Mouse (Mus musculus) heart, embryonic 11.5 days (tissue): ENCODE measurements around the gene Cerk. TPM values are rescaled to one million over a fixed set of nuclear protein-coding genes. Genes with fewer than 3 reads are reported as not detected.
A peak's percentile ranks its signal among the peaks of the same experiment; 100 is the strongest.
"Not testable (repeated sequence)": the region's sequence is repeated elsewhere in the genome, so short reads cannot be mapped to it uniquely, and the experiment has no call there.

Source experiments
- ATAC-seq: fragments of 200-750 bp; cut with Nextera tagmentation; replicated peaks from 2 replicates; pipeline ENCODE4 v1.8.0; 2017; ENCODE audit warnings: moderate library complexity; ENCODE audit not compliant: insufficient number of reproducible peaks, low FRiP score, low TSS enrichment
- H3K27ac ChIP-seq: fragments of 300-500 bp; sonication (generic); 2 replicates; pipeline ENCODE4 v1.5.1; 2014; ENCODE audit warnings: mild to moderate bottlenecking, low read depth, low read length
- H3K27me3 ChIP-seq: fragments of 300-500 bp; sonication (generic); 2 replicates; pipeline ENCODE4 v1.6.1; 2014; ENCODE audit warnings: mild to moderate bottlenecking, low read length, mixed read lengths; ENCODE audit not compliant: control insufficient read depth, insufficient read depth
- H3K36me3 ChIP-seq: fragments of 300-500 bp; sonication (generic); 2 replicates; pipeline ENCODE4 v1.6.1; 2014; ENCODE audit warnings: mild to moderate bottlenecking, low read length, moderate library complexity, mixed read lengths; ENCODE audit not compliant: control insufficient read depth, insufficient read depth
- H3K4me1 ChIP-seq: fragments of 300-500 bp; sonication (generic); 2 replicates; pipeline ENCODE4 v1.6.1; 2014; ENCODE audit warnings: low read length; ENCODE audit not compliant: control insufficient read depth, insufficient read depth
- H3K4me2 ChIP-seq: fragments of 300-500 bp; sonication (generic); 2 replicates; pipeline ENCODE4 v1.6.1; 2014; ENCODE audit warnings: mild to moderate bottlenecking, moderate library complexity
- H3K4me3 ChIP-seq: fragments of 300-500 bp; sonication (generic); 2 replicates; pipeline ENCODE4 v1.5.1; 2014; ENCODE audit warnings: low read depth, low read length
- H3K9ac ChIP-seq: fragments of 300-500 bp; sonication (generic); 2 replicates; pipeline ENCODE4 v1.6.1; 2014; ENCODE audit warnings: mild to moderate bottlenecking, low read depth, low read length, moderate library complexity
- H3K9me3 ChIP-seq: fragments of 300-500 bp; sonication (generic); replicated peaks from 2 replicates; pipeline ENCODE4 v1.6.1; 2016; ENCODE audit warnings: low read length; ENCODE audit not compliant: control insufficient read depth
- WGBS: fragments of 180-500 bp; shearing (Covaris S2); extraction: QIAGEN DNeasy Blood & Tissue Kit; methylation state at CpG from one replicate; pipeline ENCODE4 v1.1.7; 2014; ENCODE audit not compliant: insufficient replicate concordance; 5-methylcytosine and 5-hydroxymethylcytosine counted together
- polyA plus RNA-seq: library from polyadenylated mRNA; unstranded; fragments of >200 nt; fragmentation: Nextera tagmentation; extraction: Ambion mirVana; gene quantifications from 2 replicates; pipeline ENCODE4 v1.2.1, GENCODE M21; 2014

Gene Cerk
- polyA plus RNA-seq, 1 experiment from 2014 or later: 10.1 TPM

- no peaks in the 10 kb centered on the region for H3K9me3 ChIP-seq
- H3K27ac ChIP-seq: peak overlapping the region; percentile 3; the same call in 1 of the 2 replicates
- H3K27me3 ChIP-seq: 0 out of 2 replicates have a peak, but pooled peaks cover 3% of the 10 kb centered on the region
- no peak overlapping the region for H3K9ac ChIP-seq
- no peak for ATAC-seq
- 33% methylated on average over 11 of the region's 11 CpGs for WGBS
- no peak overlapping the region for H3K4me3 ChIP-seq
- no peaks in the 10 kb centered on the region for H3K36me3 ChIP-seq
- peak overlapping the region; percentile 11 for H3K4me2 ChIP-seq
- H3K4me1 ChIP-seq: peaks cover 24% of the 10 kb centered on the region
Measured at GRCm38 (mm10) chr15:86181941-86182439, 4.0 kb downstream of the Cerk start.

- H3K4me1 ChIP-seq: peaks cover 27% of the 10 kb centered on the region
- H3K27ac ChIP-seq, H3K4me3 ChIP-seq, H3K27me3 ChIP-seq, H3K9me3 ChIP-seq, H3K4me2 ChIP-seq, H3K9ac ChIP-seq, H3K36me3 ChIP-seq, ATAC-seq: not testable (repeated sequence)
- 84% methylated on average over 3 of the region's 3 CpGs for WGBS
Measured at GRCm38 (mm10) chr15:86181321-86181720, 4.6 kb downstream of the Cerk start.

- ATAC-seq: no peak
Measured at GRCm38 (mm10) chr15:86180427-86180826, 5.5 kb downstream of the Cerk start.

GRCm38 (mm10) chr15:86178594-86178993, 7.3 kb downstream of the Cerk start:
- Histone ChIP-seq H3K9me3 (no peaks in the 10 kb centered on the region), H3K4me1 (peaks cover 36% of the 10 kb centered on the region), H3K36me3 (no peaks in the 10 kb centered on the region), H3K4me3 (no peak overlapping the region), H3K27me3 (no peaks in the 10 kb centered on the region), H3K27ac (no peak overlapping the region), H3K4me2 (no peak overlapping the region), H3K9ac (no peak overlapping the region)
- WGBS: 87% methylated on average over 6 of the region's 6 CpGs
- ATAC-seq: no peak

More at GRCm38 (mm10) chr15:86180427-86180826, 5.5 kb downstream of the Cerk start:
- Histone ChIP-seq H3K4me1 (peaks cover 28% of the 10 kb centered on the region), H3K9ac (no peak overlapping the region), H3K36me3 (no peaks in the 10 kb centered on the region), H3K27ac (no peak overlapping the region), H3K9me3 (no peaks in the 10 kb centered on the region), H3K27me3 (no peaks in the 10 kb centered on the region), H3K4me2 (no peak overlapping the region), H3K4me3 (no peak overlapping the region)
- 76% methylated on average over 4 of the region's 4 CpGs for WGBS

- not testable (repeated sequence) for H3K9ac ChIP-seq, H3K9me3 ChIP-seq, H3K27ac ChIP-seq, H3K36me3 ChIP-seq, ATAC-seq, H3K4me3 ChIP-seq, H3K27me3 ChIP-seq, H3K4me2 ChIP-seq
- H3K4me1 ChIP-seq: peaks cover 42% of the 10 kb centered on the region
- WGBS: 57% methylated on average over 2 of the region's 2 CpGs
Measured at GRCm38 (mm10) chr15:86177703-86178251, 8.2 kb downstream of the Cerk start.

GRCm38 (mm10) chr15:86176771-86177702, 8.9 kb downstream of the Cerk start:
- H3K9me3 ChIP-seq: no peaks in the 10 kb centered on the region
- H3K4me2 ChIP-seq: no peak overlapping the region
- peaks cover 43% of the 10 kb centered on the region for H3K4me1 ChIP-seq
- H3K36me3 ChIP-seq: no peaks in the 10 kb centered on the region
- no peak overlapping the region for H3K4me3 ChIP-seq
- ATAC-seq: no peak
- no peak overlapping the region for H3K27ac ChIP-seq
- no peak overlapping the region for H3K9ac ChIP-seq
- H3K27me3 ChIP-seq: no peaks in the 10 kb centered on the region
- WGBS: 65% methylated on average over 22 of the region's 22 CpGs

GRCm38 (mm10) chr15:86176166-86176565, 9.8 kb downstream of the Cerk start:
- no peaks in the 10 kb centered on the region for H3K27me3 ChIP-seq
- peaks cover 40% of the 10 kb centered on the region for H3K4me1 ChIP-seq
- no peaks in the 10 kb centered on the region for H3K36me3 ChIP-seq
- H3K27ac ChIP-seq: no peak overlapping the region
- no peak overlapping the region for H3K4me2 ChIP-seq
- no peaks in the 10 kb centered on the region for H3K9me3 ChIP-seq
- WGBS: 71% methylated on average over 10 of the region's 10 CpGs
- no peak overlapping the region for H3K9ac ChIP-seq
- ATAC-seq: no peak
- H3K4me3 ChIP-seq: no peak overlapping the region

- H3K4me1 ChIP-seq: peaks cover 45% of the 10 kb centered on the region
- WGBS: 73% methylated on average over 3 of the region's 3 CpGs
- no peak for ATAC-seq
- H3K27me3 ChIP-seq: no peaks in the 10 kb centered on the region
- H3K36me3 ChIP-seq: no peaks in the 10 kb centered on the region
- H3K4me2 ChIP-seq: no peak overlapping the region
- H3K4me3 ChIP-seq: no peak overlapping the region
- no peak overlapping the region for H3K27ac ChIP-seq
- H3K9me3 ChIP-seq: no peaks in the 10 kb centered on the region
- H3K9ac ChIP-seq: no peak overlapping the region
Measured at GRCm38 (mm10) chr15:86175253-86176050, 10.5 kb downstream of the Cerk start.
